Mouse (Mus musculus): ENCODE measurements around the gene Ero1l. TPM values are rescaled to one million over a fixed set of nuclear protein-coding genes. Genes with fewer than 3 reads are reported as not detected.

The Ero1l gene
- polyA plus RNA-seq, 1 experiment from 2014 or later: 23.7 TPM

DNA sequence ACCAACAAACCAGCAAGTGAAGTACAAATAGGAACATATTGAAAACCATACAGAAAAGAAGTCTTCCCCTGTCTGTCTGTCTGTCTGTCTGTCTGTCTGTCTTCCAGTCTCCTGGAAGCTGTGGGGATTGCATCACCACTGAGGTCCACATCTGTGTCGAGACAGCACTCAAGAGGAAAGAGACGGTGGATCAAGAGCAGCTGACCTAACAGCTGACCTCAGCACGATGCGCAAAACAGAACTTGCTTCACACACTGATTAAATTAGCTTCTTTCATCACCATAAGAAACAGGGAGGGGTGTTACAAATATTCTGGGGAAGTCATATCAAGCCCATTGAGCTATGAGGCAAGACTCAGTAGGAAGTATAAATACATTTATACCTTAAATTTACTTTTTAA lies 27.0 kb downstream of the Ero1l start:
- Histone ChIP-seq H3K4me1 (no peaks in the 10 kb centered on the region), H3K9me3 (replicated peaks) (no peaks in the 10 kb centered on the region), H3K9ac (no peak overlapping the region), H3K27ac (no peak overlapping the region), H3K27me3 (no peaks in the 10 kb centered on the region), H3K4me3 (no peak overlapping the region), H3K36me3 (ENCODE audit: poor library complexity, severe bottlenecking) (peaks cover 29% of the 10 kb centered on the region), H3K4me2 (no peak overlapping the region)
- ATAC-seq: no peak
- 90% methylated on average over 4 of the region's 4 CpGs for WGBS

DNA sequence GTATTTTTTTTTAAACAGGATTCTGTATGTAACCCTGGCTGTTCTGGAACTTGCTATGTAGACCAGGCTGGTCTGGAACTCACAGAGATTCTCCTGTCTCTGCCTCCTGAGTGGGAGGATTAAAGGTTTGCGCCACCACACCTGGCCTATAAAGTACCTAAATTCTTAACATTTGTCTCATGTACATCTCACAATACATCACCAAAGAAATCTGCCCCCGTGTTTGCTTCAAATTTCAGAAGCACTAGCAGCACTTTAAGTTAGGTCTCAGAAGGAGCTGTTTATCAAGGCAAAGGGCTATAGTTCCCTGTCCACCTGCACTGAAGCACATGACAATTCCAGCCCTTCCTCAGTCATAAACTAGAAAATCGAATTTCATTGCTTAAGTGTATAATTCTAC lies 36.5 kb downstream of the Ero1l start:
- H3K9ac ChIP-seq: no peak overlapping the region
- H3K27ac ChIP-seq: no peak overlapping the region
- H3K36me3 ChIP-seq (ENCODE audit: poor library complexity, severe bottlenecking): peaks cover 35% of the 10 kb centered on the region
- H3K4me1 ChIP-seq: no peaks in the 10 kb centered on the region
- H3K27me3 ChIP-seq: no peaks in the 10 kb centered on the region
- no peak overlapping the region for H3K4me3 ChIP-seq
- 88% methylated on average over 3 of the region's 3 CpGs for WGBS
- H3K4me2 ChIP-seq: no peak overlapping the region
- no peak for ATAC-seq
- H3K9me3 ChIP-seq (replicated peaks): no peaks in the 10 kb centered on the region

DNA sequence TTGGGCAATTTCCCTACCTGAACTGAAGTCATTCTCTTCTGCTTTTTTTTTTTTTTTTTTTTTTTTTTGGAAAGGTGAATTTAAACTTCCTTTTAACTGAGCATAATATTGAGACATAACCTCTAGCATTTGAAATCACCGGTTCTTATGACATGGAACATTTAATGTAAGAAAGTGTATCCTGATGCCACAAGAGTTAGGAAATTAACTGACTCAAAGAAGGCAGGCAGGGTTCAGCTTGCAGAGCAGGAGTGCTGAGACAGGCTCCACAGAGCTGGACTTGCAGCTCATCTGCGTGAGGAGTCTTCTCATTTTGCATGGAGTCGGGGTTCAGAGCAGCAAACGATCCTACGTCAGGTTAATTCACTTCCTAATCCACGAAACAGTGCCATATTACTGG lies 42.8 kb downstream of the Ero1l start:
- H3K9ac ChIP-seq: no peak overlapping the region
- no peak overlapping the region for H3K27ac ChIP-seq
- 84% methylated on average over 6 of the region's 6 CpGs for WGBS
- no peaks in the 10 kb centered on the region for H3K4me1 ChIP-seq
- peaks cover 28% of the 10 kb centered on the region for H3K36me3 ChIP-seq (ENCODE audit: poor library complexity, severe bottlenecking)
- H3K4me2 ChIP-seq: no peak overlapping the region
- ATAC-seq: no peak
- H3K4me3 ChIP-seq: no peak overlapping the region
- H3K27me3 ChIP-seq: no peaks in the 10 kb centered on the region
- no peaks in the 10 kb centered on the region for H3K9me3 ChIP-seq (replicated peaks)

DNA sequence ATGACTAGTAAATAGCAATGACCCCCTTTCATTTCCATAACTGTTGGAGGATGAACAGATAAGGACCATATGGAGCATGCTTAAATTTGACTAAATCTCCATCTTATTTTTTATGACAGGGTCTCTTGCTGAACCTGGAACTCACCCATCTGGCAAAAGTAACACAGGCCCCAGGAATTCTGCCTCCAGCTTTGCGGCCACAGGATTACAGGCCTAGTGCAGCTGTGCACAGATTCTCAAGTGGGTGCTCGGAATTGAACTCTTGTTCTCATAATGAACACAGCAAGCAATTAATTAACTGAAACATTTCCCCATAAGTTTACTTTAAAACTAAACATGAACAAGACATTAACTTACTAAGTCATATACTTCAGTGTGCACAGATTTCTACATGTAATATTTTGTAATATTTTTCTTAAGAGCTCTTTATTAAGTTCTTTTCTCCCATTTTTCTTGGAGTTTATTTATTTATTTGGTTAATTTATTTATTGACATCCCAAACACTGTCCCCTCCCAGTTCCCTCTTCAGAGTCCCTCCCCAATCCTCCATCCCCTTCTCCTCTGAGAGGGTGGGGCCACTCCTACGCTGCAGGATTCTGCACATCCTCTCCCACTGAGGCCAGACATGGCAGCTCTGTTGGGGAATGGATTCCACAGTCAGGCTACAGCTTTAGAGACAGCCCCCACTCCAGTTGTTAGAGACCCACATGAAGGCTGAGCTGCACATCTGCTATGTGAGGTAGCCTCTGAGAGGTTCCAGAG lies 54.6 kb downstream of the Ero1l start:
- peaks cover 30% of the 10 kb centered on the region for H3K36me3 ChIP-seq (ENCODE audit: poor library complexity, severe bottlenecking)
- no peak overlapping the region for H3K4me3 ChIP-seq
- no peak overlapping the region for H3K27ac ChIP-seq
- H3K4me1 ChIP-seq: no peaks in the 10 kb centered on the region
- H3K27me3 ChIP-seq: no peaks in the 10 kb centered on the region
- no peaks in the 10 kb centered on the region for H3K9me3 ChIP-seq (replicated peaks)
- WGBS: 92% methylated on average over 3 of the region's 3 CpGs
- H3K9ac ChIP-seq: no peak overlapping the region
- no peak overlapping the region for H3K4me2 ChIP-seq
- no peak for ATAC-seq

DNA sequence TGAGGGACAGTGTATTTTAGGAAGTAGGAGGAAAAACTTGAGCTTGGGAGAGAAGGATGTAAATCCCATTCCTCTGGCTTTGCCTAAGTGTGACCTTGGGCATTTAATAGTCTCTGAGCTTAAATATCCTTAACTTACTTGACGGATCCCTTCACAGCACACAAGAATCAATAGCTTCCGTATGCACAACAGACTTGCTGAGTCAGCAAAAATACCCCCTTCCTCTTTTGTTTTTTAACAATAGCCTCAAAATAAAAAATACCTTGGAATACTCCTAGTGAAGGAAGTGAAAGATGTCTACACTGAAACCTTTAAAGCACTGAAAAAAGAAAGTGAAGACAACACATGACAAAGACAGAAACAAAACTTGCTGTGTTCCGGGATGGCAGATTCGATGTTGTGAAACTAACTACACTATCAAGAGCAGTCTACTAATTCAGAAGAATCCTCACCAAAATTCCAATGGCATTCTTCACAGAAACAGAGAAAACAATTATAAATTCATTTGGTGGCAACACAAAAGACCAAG lies 67.0 kb downstream of the Ero1l start:
- H3K9ac ChIP-seq: no peak overlapping the region
- H3K27ac ChIP-seq: no peak overlapping the region
- ATAC-seq: no peak
- H3K36me3 ChIP-seq (ENCODE audit: poor library complexity, severe bottlenecking): peaks cover 24% of the 10 kb centered on the region
- 89% methylated on average over 4 of the region's 4 CpGs for WGBS
- no peaks in the 10 kb centered on the region for H3K27me3 ChIP-seq
- H3K4me2 ChIP-seq: no peak overlapping the region
- no peak overlapping the region for H3K4me3 ChIP-seq
- H3K4me1 ChIP-seq: no peaks in the 10 kb centered on the region
- H3K9me3 ChIP-seq (replicated peaks): no peaks in the 10 kb centered on the region

DNA sequence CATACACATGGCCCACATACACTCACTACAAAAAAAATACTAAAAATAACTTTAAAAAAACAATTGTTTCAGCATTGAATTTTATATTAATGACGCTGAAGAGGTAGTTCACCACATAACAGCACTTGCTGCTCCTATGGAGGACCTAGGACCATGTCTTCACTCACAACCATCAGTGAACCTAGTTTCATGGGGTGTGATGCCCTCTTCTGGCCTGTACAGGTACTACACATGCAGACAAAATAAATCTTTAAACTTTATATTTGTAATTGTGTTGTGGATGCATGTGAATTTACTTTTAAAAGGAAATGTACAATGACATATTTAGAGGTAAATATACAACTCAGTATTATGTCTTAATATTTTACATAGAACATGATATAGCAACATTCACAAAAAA lies 77.0 kb downstream of the Ero1l start:
- H3K4me3 ChIP-seq: no peak overlapping the region
- no peak overlapping the region for H3K27ac ChIP-seq
- H3K4me1 ChIP-seq: no peaks in the 10 kb centered on the region
- H3K9me3 ChIP-seq (replicated peaks): no peaks in the 10 kb centered on the region
- 51% methylated on average over 1 of the region's 1 CpGs for WGBS
- no peaks in the 10 kb centered on the region for H3K27me3 ChIP-seq
- H3K9ac ChIP-seq: no peak overlapping the region
- H3K36me3 ChIP-seq (ENCODE audit: poor library complexity, severe bottlenecking): peaks cover 2% of the 10 kb centered on the region
- ATAC-seq: no peak
- no peak overlapping the region for H3K4me2 ChIP-seq

DNA sequence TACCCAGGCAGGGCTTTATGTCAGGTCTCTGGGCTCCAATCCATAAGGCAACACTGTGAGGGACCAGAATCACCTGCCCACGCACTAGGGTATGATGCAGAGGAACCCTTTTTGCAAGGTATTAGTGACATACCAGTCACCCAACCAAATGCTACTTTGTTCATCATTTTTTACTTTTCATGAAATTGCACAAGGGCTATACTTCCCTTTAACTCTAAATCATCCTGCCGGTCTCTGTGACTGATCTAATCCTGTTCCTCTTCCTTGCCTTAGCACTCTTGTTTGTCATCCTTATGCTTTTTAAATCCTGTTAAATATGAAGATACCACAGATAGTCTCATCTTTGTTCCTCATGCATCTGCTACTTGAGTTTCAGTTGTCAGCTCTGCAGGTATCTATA lies 79.5 kb downstream of the Ero1l start:
- H3K4me3 ChIP-seq: no peak overlapping the region
- 89% methylated on average over 2 of the region's 2 CpGs for WGBS
- H3K4me2 ChIP-seq: no peak overlapping the region
- no peaks in the 10 kb centered on the region for H3K4me1 ChIP-seq
- no peak overlapping the region for H3K9ac ChIP-seq
- no peaks in the 10 kb centered on the region; the same call in 1 of the 2 replicates for H3K36me3 ChIP-seq (ENCODE audit: poor library complexity, severe bottlenecking)
- no peaks in the 10 kb centered on the region for H3K27me3 ChIP-seq
- no peak overlapping the region for H3K27ac ChIP-seq
- no peak for ATAC-seq
- no peaks in the 10 kb centered on the region for H3K9me3 ChIP-seq (replicated peaks)

Other genes starting within 250 kb of the Ero1l start
- 12.1 and 12.5 TPM in 2 replicates for gene Gpr137c, start 99.1 kb downstream of the Ero1l start, polyA plus RNA-seq (2015; fragmentation: Nextera tagmentation; extraction: Ambion mirVana)
- 25.6 and 26.1 TPM in 2 replicates for gene Txndc16, start 98.4 kb downstream of the Ero1l start, polyA plus RNA-seq (2015; fragmentation: Nextera tagmentation; extraction: Ambion mirVana)
- gene Psmc6, start 11.0 kb upstream of the Ero1l start, polyA plus RNA-seq (2015; fragmentation: Nextera tagmentation; extraction: Ambion mirVana): 200 and 220 TPM in 2 replicates
- gene Styx, start 32.3 kb upstream of the Ero1l start, polyA plus RNA-seq (2015; fragmentation: Nextera tagmentation; extraction: Ambion mirVana): 49.3 and 50.9 TPM in 2 replicates
- 24.1 and 25.0 TPM in 2 replicates for gene Gnpnat1, start 86.1 kb upstream of the Ero1l start, polyA plus RNA-seq (2015; fragmentation: Nextera tagmentation; extraction: Ambion mirVana)
- gene Fermt2, start 211.3 kb upstream of the Ero1l start, polyA plus RNA-seq (2015; fragmentation: Nextera tagmentation; extraction: Ambion mirVana): 60.5 and 62.9 TPM in 2 replicates

All from forebrain, embryonic 13.5 days (tissue).